Mouse (Mus musculus): Measurements from ENCODE around the gene Masp1.

- no peak for TF ChIP-seq CTCF (IDR thresholded peaks at IDR 0.05; ENCODE audit: low read depth)
- TF ChIP-seq EP300 (IDR thresholded peaks at IDR 0.05; ENCODE audit: low read depth): peak; percentile 28; the same call in 1 of the 2 replicates
These were observed 20.1 kb downstream of the Masp1 start for GRCm38 (mm10) chr16:23500558-23500957.
